Mouse (Mus musculus): ENCODE results near the gene Tcaf2. TPM values are rescaled to one million over a fixed set of nuclear protein-coding genes. Genes with fewer than 3 reads are reported as not detected.

Tcaf2 gene
- polyA plus RNA-seq (2014; fragmentation: Illumina TruSeq; extraction: RNeasy Lipid Tissue Mini Kit (QIAGEN cat#74804); ENCODE audit: low read depth, low replicate concordance) = 0.56 TPM

DNA sequence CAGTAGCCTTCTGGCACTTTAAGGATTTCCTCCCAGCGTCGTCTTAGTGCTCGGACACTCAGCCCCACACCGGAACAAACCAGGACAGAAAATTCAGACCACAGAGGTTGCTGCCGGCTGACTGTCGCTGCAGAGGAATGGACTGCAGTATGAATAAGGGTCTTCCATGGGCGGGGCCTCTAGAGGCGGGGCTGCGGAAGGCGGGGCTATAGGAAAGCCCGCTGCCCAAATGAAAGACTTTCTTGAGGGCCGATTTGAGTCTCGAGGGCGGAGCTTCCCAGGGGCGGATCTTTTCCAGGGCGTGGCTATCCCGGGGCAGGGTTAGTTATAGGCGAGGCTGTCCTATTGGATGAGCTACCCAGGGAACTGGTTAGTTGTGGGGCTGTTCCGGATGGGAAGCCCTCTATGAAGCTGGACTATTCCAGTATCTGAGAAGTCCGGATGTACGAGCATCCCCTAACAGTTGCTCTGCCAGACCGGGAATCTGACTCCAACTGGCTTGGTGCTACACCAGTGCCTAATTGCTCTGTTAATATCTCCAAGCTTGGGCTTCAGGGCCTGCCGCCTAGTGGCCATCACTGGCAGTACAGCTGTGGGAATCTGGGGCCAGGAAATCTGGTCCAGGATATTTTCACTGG is at the start of gene Tcaf2:
Gene Tcaf2 (minus strand): TSS at position 343 of the 638 bp plus-strand sequence.

DNA sequence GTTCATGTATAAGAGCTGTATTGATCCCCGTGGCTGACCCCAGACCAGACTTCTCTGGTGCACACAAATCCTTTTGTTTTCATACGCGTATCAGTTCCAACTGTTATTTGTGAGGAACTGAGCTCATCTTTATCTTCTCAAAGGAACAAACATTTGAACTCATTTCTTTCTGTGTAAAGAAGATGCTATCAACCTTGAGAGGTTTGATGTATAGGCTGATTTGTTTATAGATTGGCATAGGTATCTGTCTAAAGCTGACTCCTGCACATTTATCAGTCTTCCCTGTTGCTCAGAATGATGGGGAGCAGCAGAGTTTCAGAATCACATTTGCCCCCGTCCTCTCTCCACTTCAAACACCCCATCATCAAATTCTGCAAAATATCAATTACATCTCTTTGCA is 47.5 kb downstream of the Tcaf2 start, which contains the start of gene Tcaf3:
Gene Tcaf3 (minus strand): TSS at position 101 of the 400 bp plus-strand sequence.

Other genes with a start within 250 kb of the Tcaf2 start
- gene Tas2r143, start 245.0 kb downstream of the Tcaf2 start, polyA plus RNA-seq (2014; fragmentation: Illumina TruSeq; extraction: RNeasy Lipid Tissue Mini Kit (QIAGEN cat#74804); ENCODE audit: low read depth, low replicate concordance) = not detected
- not detected for gene Tas2r135, start 239.8 kb downstream of the Tcaf2 start, polyA plus RNA-seq (2014; fragmentation: Illumina TruSeq; extraction: RNeasy Lipid Tissue Mini Kit (QIAGEN cat#74804); ENCODE audit: low read depth, low replicate concordance)
- not detected for gene Tas2r126, start 210.7 kb downstream of the Tcaf2 start, polyA plus RNA-seq (2014; fragmentation: Illumina TruSeq; extraction: RNeasy Lipid Tissue Mini Kit (QIAGEN cat#74804); ENCODE audit: low read depth, low replicate concordance)
- not detected for gene Olfr458, start 180.1 kb downstream of the Tcaf2 start, polyA plus RNA-seq (2014; fragmentation: Illumina TruSeq; extraction: RNeasy Lipid Tissue Mini Kit (QIAGEN cat#74804); ENCODE audit: low read depth, low replicate concordance)
- gene Olfr457, start 168.9 kb downstream of the Tcaf2 start, polyA plus RNA-seq (2014; fragmentation: Illumina TruSeq; extraction: RNeasy Lipid Tissue Mini Kit (QIAGEN cat#74804); ENCODE audit: low read depth, low replicate concordance) = not detected
- gene Olfr456, start 158.0 kb downstream of the Tcaf2 start, polyA plus RNA-seq (2014; fragmentation: Illumina TruSeq; extraction: RNeasy Lipid Tissue Mini Kit (QIAGEN cat#74804); ENCODE audit: low read depth, low replicate concordance) = not detected
- not detected for gene Olfr455, start 97.7 kb downstream of the Tcaf2 start, polyA plus RNA-seq (2014; fragmentation: Illumina TruSeq; extraction: RNeasy Lipid Tissue Mini Kit (QIAGEN cat#74804); ENCODE audit: low read depth, low replicate concordance)
- gene Tcaf3, start 47.6 kb downstream of the Tcaf2 start, polyA plus RNA-seq (2014; fragmentation: Illumina TruSeq; extraction: RNeasy Lipid Tissue Mini Kit (QIAGEN cat#74804); ENCODE audit: low read depth, low replicate concordance) = not detected
- gene Tcaf1, start 64.8 kb upstream of the Tcaf2 start, polyA plus RNA-seq (2014; fragmentation: Illumina TruSeq; extraction: RNeasy Lipid Tissue Mini Kit (QIAGEN cat#74804); ENCODE audit: low read depth, low replicate concordance) = 2.5 TPM
- gene Olfr453, start 94.1 kb upstream of the Tcaf2 start, polyA plus RNA-seq (2014; fragmentation: Illumina TruSeq; extraction: RNeasy Lipid Tissue Mini Kit (QIAGEN cat#74804); ENCODE audit: low read depth, low replicate concordance) = not detected
- gene Olfr38, start 111.2 kb upstream of the Tcaf2 start, polyA plus RNA-seq (2014; fragmentation: Illumina TruSeq; extraction: RNeasy Lipid Tissue Mini Kit (QIAGEN cat#74804); ENCODE audit: low read depth, low replicate concordance) = not detected
- gene Olfr452, start 139.8 kb upstream of the Tcaf2 start, polyA plus RNA-seq (2014; fragmentation: Illumina TruSeq; extraction: RNeasy Lipid Tissue Mini Kit (QIAGEN cat#74804); ENCODE audit: low read depth, low replicate concordance) = not detected
- gene Olfr450, start 166.7 kb upstream of the Tcaf2 start, polyA plus RNA-seq (2014; fragmentation: Illumina TruSeq; extraction: RNeasy Lipid Tissue Mini Kit (QIAGEN cat#74804); ENCODE audit: low read depth, low replicate concordance) = not detected
- not detected for gene Olfr449, start 189.1 kb upstream of the Tcaf2 start, polyA plus RNA-seq (2014; fragmentation: Illumina TruSeq; extraction: RNeasy Lipid Tissue Mini Kit (QIAGEN cat#74804); ENCODE audit: low read depth, low replicate concordance)
- not detected for gene Olfr448, start 245.2 kb upstream of the Tcaf2 start, polyA plus RNA-seq (2014; fragmentation: Illumina TruSeq; extraction: RNeasy Lipid Tissue Mini Kit (QIAGEN cat#74804); ENCODE audit: low read depth, low replicate concordance)